Mouse (Mus musculus): Measurements from ENCODE around the gene Grm1.

Grm1 gene

GRCm38 (mm10) chr10:10834828-10835227 is 247.3 kb downstream of the Grm1 start:
- in situ Hi-C loops (cut with MboI, MseI): no loop called here

- in situ Hi-C loops (cut with MboI, MseI): no loop called here
Measured at GRCm38 (mm10) chr10:10831141-10831540, 251.0 kb downstream of the Grm1 start.

GRCm38 (mm10) chr10:10827308-10827707 is 254.8 kb downstream of the Grm1 start:
- in situ Hi-C loops (cut with MboI, MseI): no loop called here

GRCm38 (mm10) chr10:10818061-10818460 is 264.1 kb downstream of the Grm1 start:
- in situ Hi-C loops (cut with MboI, MseI): no loop called here

GRCm38 (mm10) chr10:10814631-10815216 is 267.4 kb downstream of the Grm1 start:
- in situ Hi-C loops (cut with MboI, MseI): no loop called here

- in situ Hi-C loops (cut with MboI, MseI): no loop called here
Measured at GRCm38 (mm10) chr10:10812750-10813711, 269.1 kb downstream of the Grm1 start.

GRCm38 (mm10) chr10:10809777-10810176 is 272.4 kb downstream of the Grm1 start:
- in situ Hi-C loops (cut with MboI, MseI): no loop called here

GRCm38 (mm10) chr10:10795321-10795720 is 286.8 kb downstream of the Grm1 start:
- in situ Hi-C loops (cut with MboI, MseI): no loop called here

GRCm38 (mm10) chr10:10790458-10790857 is 291.7 kb downstream of the Grm1 start:
- in situ Hi-C loops (cut with MboI, MseI): no loop called here

- in situ Hi-C loops (cut with MboI, MseI): no loop called here
Measured at GRCm38 (mm10) chr10:10789967-10790366, 292.2 kb downstream of the Grm1 start.

- in situ Hi-C loops (cut with MboI, MseI): no loop called here
Measured at GRCm38 (mm10) chr10:10787906-10788416, 294.2 kb downstream of the Grm1 start.

GRCm38 (mm10) chr10:10785122-10785521 is 297.0 kb downstream of the Grm1 start:
- in situ Hi-C loops (cut with MboI, MseI): no loop called here

- in situ Hi-C loops (cut with MboI, MseI): no loop called here
Measured at GRCm38 (mm10) chr10:10774827-10775226, 307.3 kb downstream of the Grm1 start.

- in situ Hi-C loops (cut with MboI, MseI): no loop called here
Measured at GRCm38 (mm10) chr10:10763015-10763414, 319.1 kb downstream of the Grm1 start.

- in situ Hi-C loops (cut with MboI, MseI): no loop called here
Measured at GRCm38 (mm10) chr10:10761274-10761673, 320.9 kb downstream of the Grm1 start.

- in situ Hi-C loops (cut with MboI, MseI): no loop called here
Measured at GRCm38 (mm10) chr10:10760801-10761200, 321.4 kb downstream of the Grm1 start.

- in situ Hi-C loops (cut with MboI, MseI): no loop called here
Measured at GRCm38 (mm10) chr10:10751033-10751432, 331.1 kb downstream of the Grm1 start.

- in situ Hi-C loops (cut with MboI, MseI): no loop called here
Measured at GRCm38 (mm10) chr10:10744097-10744496, 338.1 kb downstream of the Grm1 start.

GRCm38 (mm10) chr10:10742172-10742571 is 340.0 kb downstream of the Grm1 start:
- in situ Hi-C loops (cut with MboI, MseI): no loop called here

GRCm38 (mm10) chr10:10741314-10741713 is 340.8 kb downstream of the Grm1 start:
- in situ Hi-C loops (cut with MboI, MseI): no loop called here

- in situ Hi-C loops (cut with MboI, MseI): no loop called here
Measured at GRCm38 (mm10) chr10:10740729-10741128, 341.4 kb downstream of the Grm1 start.

GRCm38 (mm10) chr10:10737041-10737681 is 345.0 kb downstream of the Grm1 start:
- in situ Hi-C loops (cut with MboI, MseI): no loop called here
